ENCODE assay signal across 7 mouse cellular contexts in genomic region chr10:80932206-80932605, GRCm38 (mm10). TPM values are rescaled to one million over a fixed set of nuclear protein-coding genes. Genes with fewer than 3 reads are reported as not detected.
DNase-seq lines count a peak whose midpoint lies in the region; ATAC-seq and TF ChIP-seq lines count a peak whose summit lies in the region.

No protein-coding gene starts in this region.

- H3K9ac ChIP-seq in heart, embryonic 16.5 days (ENCODE audit: low read length), result peak overlapping the region; percentile 83
- peak overlapping the region; percentile 85 for H3K9ac ChIP-seq in liver, postnatal 0 days (replicated peaks)
- no peak overlapping the region; the same call in 1 of the 2 replicates for H3K9ac ChIP-seq in stomach, embryonic 14.5 days (replicated peaks; ENCODE audit: low read depth, low read length)

- 4% methylated on average over 20 of the region's 20 CpGs for WGBS in heart, embryonic 16.5 days
- WGBS in liver, postnatal 0 days (ENCODE audit: insufficient replicate concordance), result 3% methylated on average over 20 of the region's 20 CpGs
- 2% methylated on average over 20 of the region's 20 CpGs for WGBS in stomach, embryonic 14.5 days

- H3K27ac ChIP-seq in heart, embryonic 16.5 days (ENCODE audit: low read length), result no peak overlapping the region; the same call in 1 of the 2 replicates
- peak overlapping the region; percentile 66; the same call in 1 of the 2 replicates for H3K27ac ChIP-seq in liver, postnatal 0 days (ENCODE audit: low read depth)
- no peak overlapping the region for H3K27ac ChIP-seq in stomach, embryonic 14.5 days (ENCODE audit: low read length)

- no peaks in the 10 kb centered on the region for H3K36me3 ChIP-seq in heart, embryonic 16.5 days (ENCODE audit: control insufficient read depth, insufficient read depth)
- no peaks in the 10 kb centered on the region for H3K36me3 ChIP-seq in liver, postnatal 0 days (replicated peaks; ENCODE audit: insufficient read depth, low read length)
- H3K36me3 ChIP-seq in stomach, embryonic 14.5 days (ENCODE audit: control insufficient read depth, insufficient read depth, low read length), result no peaks in the 10 kb centered on the region

- peak overlapping the region; percentile 84 for H3K4me2 ChIP-seq in heart, embryonic 16.5 days (ENCODE audit: low read depth, low read length)
- peak overlapping the region; percentile 92 for H3K4me2 ChIP-seq in liver, postnatal 0 days (ENCODE audit: low read depth, low read length)
- peak overlapping the region; percentile 94 for H3K4me2 ChIP-seq in stomach, embryonic 14.5 days (replicated peaks; ENCODE audit: low read depth, low read length)

- peak; percentile 31 for DNase-seq in ovary, postnatal 36 days (ENCODE audit: low spot score)
- no peak for DNase-seq in ovary, postnatal 14 days (ENCODE audit: low spot score)
- DNase-seq in embryo, embryonic 10.5 days (ENCODE audit: low spot score), result peak; percentile 40
- peak; percentile 55 for DNase-seq in liver, postnatal 0 days
- DNase-seq in spleen, postnatal 4 days (ENCODE audit: low spot score in 2 of 2), result no peak

- no peak for ATAC-seq in heart, embryonic 16.5 days (replicated peaks; ENCODE audit: extremely low read depth, insufficient read depth, low FRiP score)
- ATAC-seq in liver, postnatal 0 days, result no peak
- ATAC-seq in stomach, embryonic 14.5 days (ENCODE audit: insufficient number of reproducible peaks, insufficient read depth, low FRiP score, low read depth), result no peak

- H3K9me3 ChIP-seq in heart, embryonic 16.5 days (replicated peaks; ENCODE audit: control insufficient read depth, low read length), result no peaks in the 10 kb centered on the region
- H3K9me3 ChIP-seq in liver, postnatal 0 days (ENCODE audit: low read length), result no peaks in the 10 kb centered on the region
- no peaks in the 10 kb centered on the region for H3K9me3 ChIP-seq in stomach, embryonic 14.5 days (ENCODE audit: control insufficient read depth, low read depth, low read length)

- TF ChIP-seq EP300 in liver, postnatal 0 days (IDR thresholded peaks at IDR 0.05; ENCODE audit: low read depth), result no peak

- no peaks in the 10 kb centered on the region for H3K27me3 ChIP-seq in heart, embryonic 16.5 days (ENCODE audit: control insufficient read depth, insufficient read depth, low read length)
- H3K27me3 ChIP-seq in liver, postnatal 0 days (ENCODE audit: insufficient read depth, low read length), result peaks cover 49% of the 10 kb centered on the region
- H3K27me3 ChIP-seq in stomach, embryonic 14.5 days (ENCODE audit: control insufficient read depth, insufficient read depth, low read length), result peaks cover 8% of the 10 kb centered on the region; the same call in 1 of the 2 replicates

- peaks cover 50% of the 10 kb centered on the region for H3K4me1 ChIP-seq in heart, embryonic 16.5 days (ENCODE audit: control insufficient read depth, insufficient read depth, low read length)
- peaks cover 70% of the 10 kb centered on the region for H3K4me1 ChIP-seq in liver, postnatal 0 days (ENCODE audit: insufficient read depth)
- H3K4me1 ChIP-seq in stomach, embryonic 14.5 days (ENCODE audit: control insufficient read depth, insufficient read depth, low read length), result peaks cover 60% of the 10 kb centered on the region

- H3K4me3 ChIP-seq in heart, embryonic 16.5 days (ENCODE audit: low read length), result peak overlapping the region; percentile 87
- H3K4me3 ChIP-seq in liver, postnatal 0 days (ENCODE audit: low read depth, low read length), result peak overlapping the region; percentile 75
- peak overlapping the region; percentile 29 for H3K4me3 ChIP-seq in stomach, embryonic 14.5 days (ENCODE audit: low read depth, low read length)

- no peak for TF ChIP-seq CTCF in liver, postnatal 0 days (IDR thresholded peaks at IDR 0.05; ENCODE audit: low read depth)

RNA-seq across cellular contexts. Expression of gene Gadd45b, which starts 2.3 kb away (rescaled TPM):
- 33.6 and 34.3 TPM in 2 replicates for polyA plus RNA-seq in heart, embryonic 16.5 days (2015; fragmentation: Nextera tagmentation; extraction: Ambion mirVana)
- polyA plus RNA-seq in liver, postnatal 0 days (2015; fragmentation: Nextera tagmentation; extraction: Ambion mirVana), result 17.3 and 18.7 TPM in 2 replicates
- 16.1 and 20.7 TPM in 2 replicates for polyA plus RNA-seq in stomach, embryonic 14.5 days (2014; fragmentation: Nextera tagmentation; extraction: Ambion mirVana)

RNA-seq across cellular contexts. Expression of gene Lmnb2, which starts 14.2 kb away (rescaled TPM):
- polyA plus RNA-seq in heart, embryonic 16.5 days (2015; fragmentation: Nextera tagmentation; extraction: Ambion mirVana), result 27.5 and 30.0 TPM in 2 replicates
- polyA plus RNA-seq in liver, postnatal 0 days (2015; fragmentation: Nextera tagmentation; extraction: Ambion mirVana), result 5.4 and 6.5 TPM in 2 replicates
- 12.1 and 14.6 TPM in 2 replicates for polyA plus RNA-seq in stomach, embryonic 14.5 days (2014; fragmentation: Nextera tagmentation; extraction: Ambion mirVana)

RNA-seq across cellular contexts. Expression of gene Timm13, which starts 31.4 kb away (rescaled TPM):
- polyA plus RNA-seq in heart, embryonic 16.5 days (2015; fragmentation: Nextera tagmentation; extraction: Ambion mirVana), result 286 and 289 TPM in 2 replicates
- 242 and 244 TPM in 2 replicates for polyA plus RNA-seq in liver, postnatal 0 days (2015; fragmentation: Nextera tagmentation; extraction: Ambion mirVana)
- polyA plus RNA-seq in stomach, embryonic 14.5 days (2014; fragmentation: Nextera tagmentation; extraction: Ambion mirVana), result 340 and 345 TPM in 2 replicates

Comparison
In these comparisons a context has a peak if more than half of its experiments do, and no peak if none do; other contexts are left out.
1. DNase-seq: peak in ovary, postnatal 36 days (single experiment), embryo, embryonic 10.5 days (single experiment) and liver, postnatal 0 days (single experiment); none in ovary, postnatal 14 days (single experiment) and spleen, postnatal 4 days (0 of 2).
2. H3K4me3 ChIP-seq: peak in every context shown above with its lines; median percentile 87 in heart, embryonic 16.5 days; 75 in liver, postnatal 0 days; 29 in stomach, embryonic 14.5 days.
3. Peak in every context shown above with its lines, with median percentiles within 50 percentile points of each other: H3K4me2 ChIP-seq.